Mouse (Mus musculus) embryonic fibroblast, embryonic 13.5 days (primary cell): ENCODE data around the gene Ap3d1.

Experiments used
- CTCF ChIP-seq: IDR thresholded peaks from 2 replicates; pipeline ENCODE4 v1.5.1; 2011; ENCODE audit warnings: mild to moderate bottlenecking, control low read depth, low read length, moderate library complexity, borderline replicate concordance; ENCODE audit not compliant: insufficient read depth
- POLR2A ChIP-seq: IDR thresholded peaks from 2 replicates; pipeline ENCODE4 v1.6.1; 2011; ENCODE audit warnings: low read depth, mild to moderate bottlenecking, control low read depth, low read length, moderate library complexity

GRCm38 (mm10) chr10:80787517-80787916 is 45.5 kb upstream of the Ap3d1 start:
- TF ChIP-seq CTCF (no peak), POLR2A (no peak)
